33 mouse cellular contexts compared by ENCODE assay signal in genomic region chr5:101957419-101957818, GRCm38 (mm10).
"Had no signal": no experiment of that assay in that cellular context is flagged by ENCODE, and none has a peak within 500 bp of the region (broad histone marks: within the 10 kb centered on the region; RNA-seq: fewer than 3 reads in every experiment).

No protein-coding gene starts in this region.

- ATAC-seq: hindbrain, embryonic 16.5 days; inflammation-experienced regulatory T-cells, adult 6 months; intestine, embryonic 15.5 days; intestine, embryonic 16.5 days; intestine, postnatal 0 days had no signal

- H3K4me3 ChIP-seq: heart, embryonic 12.5 days; heart, embryonic 13.5 days; heart, embryonic 15.5 days; hindbrain, embryonic 10.5 days; hindbrain, embryonic 12.5 days; hindbrain, embryonic 15.5 days; intestine, embryonic 15.5 days; kidney, embryonic 15.5 days; layer of hippocampus, adult 2 months; left cerebral cortex, adult 2 months had no signal

- H3K9me3 ChIP-seq: heart, embryonic 12.5 days; heart, embryonic 13.5 days; heart, embryonic 15.5 days; hindbrain, embryonic 10.5 days; hindbrain, embryonic 12.5 days; hindbrain, embryonic 15.5 days; intestine, embryonic 15.5 days; kidney, embryonic 15.5 days had no signal

- H3K27me3 ChIP-seq: heart, embryonic 12.5 days; heart, embryonic 13.5 days; heart, embryonic 15.5 days; hindbrain, embryonic 12.5 days; hindbrain, embryonic 15.5 days; intestine, embryonic 15.5 days; kidney, embryonic 15.5 days had no signal

- H3K9ac ChIP-seq: heart, embryonic 12.5 days; heart, embryonic 13.5 days; heart, embryonic 15.5 days; hindbrain, embryonic 12.5 days; hindbrain, embryonic 14.5 days; hindbrain, embryonic 15.5 days; intestine, embryonic 15.5 days; kidney, embryonic 15.5 days had no signal

- H3K4me1 ChIP-seq: heart, embryonic 12.5 days; heart, embryonic 13.5 days; heart, embryonic 15.5 days; hindbrain, embryonic 10.5 days; hindbrain, embryonic 12.5 days; hindbrain, embryonic 15.5 days had no signal

- H3K27ac ChIP-seq: heart, embryonic 13.5 days; heart, embryonic 15.5 days; hindbrain, embryonic 10.5 days; hindbrain, embryonic 12.5 days; hindbrain, embryonic 14.5 days; hindbrain, embryonic 15.5 days; intestine, embryonic 15.5 days; kidney, embryonic 15.5 days; kidney, postnatal 0 days; layer of hippocampus, adult 2 months; left cerebral cortex, adult 2 months had no signal

- H3K4me2 ChIP-seq: heart, embryonic 11.5 days; heart, embryonic 12.5 days; heart, embryonic 13.5 days; heart, embryonic 15.5 days; hindbrain, embryonic 12.5 days; hindbrain, embryonic 14.5 days; hindbrain, embryonic 15.5 days; intestine, embryonic 15.5 days; kidney, embryonic 15.5 days had no signal

- DNase-seq: heart, postnatal 10 days; heart, postnatal 14 days; heart, postnatal 36 days; heart, postnatal 4 days; kidney, adult 11 months; kidney, adult 18-20 months; kidney, adult 2 months; kidney, adult 8-10 months; kidney, adult 9 months; kidney, postnatal 10 days; kidney, postnatal 14 days; kidney, postnatal 25 days; kidney, postnatal 36 days; kidney, postnatal 4 days; layer of hippocampus, adult 9-11 months; layer of hippocampus, postnatal 36 days had no signal
